Mouse (Mus musculus) thymus, adult 18-20 months (tissue): ENCODE data around the gene Tmem123.

Experiments used
- DNase-seq, 2 experiments: peaks; one replicate each; pipeline ENCODE4 v3.0.0; 2022; ENCODE audit warnings: mixed read lengths in 2 of 2

Gene Tmem123

GRCm38 (mm10) chr9:7763614-7764300, at the start of gene Tmem123:
Tmem123 (plus strand) TSS chr9:7764041.
- DNase-seq, result peak; percentile 100

- DNase-seq, result peak in 1 of 2 experiments; percentile 22
Measured at GRCm38 (mm10) chr9:7714062-7714907, 49.6 kb upstream of the Tmem123 start.

- DNase-seq, result no peak
Measured at GRCm38 (mm10) chr9:7714908-7715175, 49.0 kb upstream of the Tmem123 start.

GRCm38 (mm10) chr9:7721543-7721942, 42.3 kb upstream of the Tmem123 start:
- no peak for DNase-seq

GRCm38 (mm10) chr9:7728997-7729396, 34.8 kb upstream of the Tmem123 start:
- DNase-seq, result no peak

GRCm38 (mm10) chr9:7742696-7743095, 21.1 kb upstream of the Tmem123 start:
- DNase-seq, result no peak

- DNase-seq, result no peak
Measured at GRCm38 (mm10) chr9:7744156-7744555, 19.7 kb upstream of the Tmem123 start.

- no peak for DNase-seq
Measured at GRCm38 (mm10) chr9:7748881-7749280, 15.0 kb upstream of the Tmem123 start.

GRCm38 (mm10) chr9:7749537-7749936, 14.3 kb upstream of the Tmem123 start:
- DNase-seq, result no peak

GRCm38 (mm10) chr9:7755889-7756423, 7.9 kb upstream of the Tmem123 start:
- no peak for DNase-seq

- DNase-seq, result no peak
Measured at GRCm38 (mm10) chr9:7761906-7762455, 1.9 kb upstream of the Tmem123 start.

- no peak for DNase-seq
Measured at GRCm38 (mm10) chr9:7762741-7763140, 1.1 kb upstream of the Tmem123 start.

- DNase-seq, result peak in 1 of 2 experiments; percentile 55
Measured at GRCm38 (mm10) chr9:7764463-7764871, 626 bp downstream of the Tmem123 start.

GRCm38 (mm10) chr9:7765236-7765635, 1.4 kb downstream of the Tmem123 start:
- DNase-seq, result no peak

- DNase-seq, result no peak
Measured at GRCm38 (mm10) chr9:7766582-7766981, 2.7 kb downstream of the Tmem123 start.

GRCm38 (mm10) chr9:7767526-7767925, 3.7 kb downstream of the Tmem123 start:
- DNase-seq, result peak in 1 of 2 experiments; percentile 70

- DNase-seq, result no peak
Measured at GRCm38 (mm10) chr9:7769081-7769480, 5.2 kb downstream of the Tmem123 start.

- DNase-seq, result no peak
Measured at GRCm38 (mm10) chr9:7769491-7769890, 5.7 kb downstream of the Tmem123 start.

GRCm38 (mm10) chr9:7772361-7772760, 8.5 kb downstream of the Tmem123 start:
- DNase-seq, result no peak

- no peak for DNase-seq
Measured at GRCm38 (mm10) chr9:7772773-7773454, 9.1 kb downstream of the Tmem123 start.

- no peak for DNase-seq
Measured at GRCm38 (mm10) chr9:7773686-7774085, 9.8 kb downstream of the Tmem123 start.

GRCm38 (mm10) chr9:7774538-7774937, 10.7 kb downstream of the Tmem123 start:
- DNase-seq, result no peak

- DNase-seq, result no peak
Measured at GRCm38 (mm10) chr9:7775011-7775410, 11.2 kb downstream of the Tmem123 start.
